Mouse (Mus musculus): ENCODE data around the gene Tm7sf3. TPM values are rescaled to one million over a fixed set of nuclear protein-coding genes. Genes with fewer than 3 reads are reported as not detected.

The Tm7sf3 gene
- polyA plus RNA-seq, 2 experiments: 29.1 to 47.0 TPM

- Histone ChIP-seq H3K4me3 (replicated peaks; ENCODE audit: low read length) (no peak overlapping the region), H3K4me2 (replicated peaks; ENCODE audit: low read depth, low read length, severe bottlenecking) (no peak overlapping the region), H3K27me3 (ENCODE audit: control insufficient read depth, insufficient read depth, low read length) (no peaks in the 10 kb centered on the region), H3K9ac (ENCODE audit: low read depth, low read length, severe bottlenecking) (no peak overlapping the region), H3K4me1 (ENCODE audit: control insufficient read depth, insufficient read depth, low read length) (no peaks in the 10 kb centered on the region), H3K36me3 (ENCODE audit: control insufficient read depth, insufficient read depth, low read length) (peaks cover 80% of the 10 kb centered on the region), H3K9me3 (ENCODE audit: control insufficient read depth, low read length) (no peaks in the 10 kb centered on the region), H3K27ac (replicated peaks; ENCODE audit: low read depth, low read length) (no peak overlapping the region)
- DNase-seq (ENCODE audit: low spot score): no peak
- no peak for ATAC-seq (ENCODE audit: low FRiP score, low read depth)
- 85% methylated on average over 5 of the region's 5 CpGs for WGBS
- TF ChIP-seq POLR2A (IDR thresholded peaks at IDR 0.05; ENCODE audit: borderline replicate concordance, extremely low read depth, insufficient read depth, insufficient read length): no peak
Observed at GRCm38 (mm10) chr6:146613907-146614306, 28.7 kb downstream of the Tm7sf3 start.

- Histone ChIP-seq H3K27ac (replicated peaks; ENCODE audit: low read depth, low read length) (no peak overlapping the region), H3K4me2 (replicated peaks; ENCODE audit: low read depth, low read length, severe bottlenecking) (no peak overlapping the region), H3K9ac (ENCODE audit: low read depth, low read length, severe bottlenecking) (no peak overlapping the region), H3K9me3 (ENCODE audit: control insufficient read depth, low read length) (no peaks in the 10 kb centered on the region), H3K27me3 (ENCODE audit: control insufficient read depth, insufficient read depth, low read length) (no peaks in the 10 kb centered on the region), H3K4me1 (ENCODE audit: control insufficient read depth, insufficient read depth, low read length) (no peaks in the 10 kb centered on the region), H3K36me3 (ENCODE audit: control insufficient read depth, insufficient read depth, low read length) (peaks cover 72% of the 10 kb centered on the region), H3K4me3 (replicated peaks; ENCODE audit: low read length) (no peak overlapping the region)
- DNase-seq (ENCODE audit: low spot score) (no peak), ATAC-seq (ENCODE audit: low FRiP score, low read depth) (no peak)
- no peak for TF ChIP-seq POLR2A (IDR thresholded peaks at IDR 0.05; ENCODE audit: borderline replicate concordance, extremely low read depth, insufficient read depth, insufficient read length)
- WGBS: 85% methylated on average over 5 of the region's 5 CpGs
Observed at GRCm38 (mm10) chr6:146612736-146613135, 29.9 kb downstream of the Tm7sf3 start.

- Histone ChIP-seq H3K27me3 (ENCODE audit: control insufficient read depth, insufficient read depth, low read length) (no peaks in the 10 kb centered on the region), H3K36me3 (ENCODE audit: control insufficient read depth, insufficient read depth, low read length) (peaks cover 71% of the 10 kb centered on the region), H3K4me2 (replicated peaks; ENCODE audit: low read depth, low read length, severe bottlenecking) (no peak overlapping the region), H3K9me3 (ENCODE audit: control insufficient read depth, low read length) (no peaks in the 10 kb centered on the region), H3K9ac (ENCODE audit: low read depth, low read length, severe bottlenecking) (no peak overlapping the region), H3K4me1 (ENCODE audit: control insufficient read depth, insufficient read depth, low read length) (no peaks in the 10 kb centered on the region), H3K4me3 (replicated peaks; ENCODE audit: low read length) (no peak overlapping the region), H3K27ac (replicated peaks; ENCODE audit: low read depth, low read length) (no peak overlapping the region)
- 91% methylated on average over 7 of the region's 7 CpGs for WGBS
- DNase-seq (ENCODE audit: low spot score) (no peak), ATAC-seq (ENCODE audit: low FRiP score, low read depth) (no peak)
- no peak for TF ChIP-seq POLR2A (IDR thresholded peaks at IDR 0.05; ENCODE audit: borderline replicate concordance, extremely low read depth, insufficient read depth, insufficient read length)
Observed at GRCm38 (mm10) chr6:146611897-146612296, 30.7 kb downstream of the Tm7sf3 start.

GRCm38 (mm10) chr6:146611385-146611784 is 31.2 kb downstream of the Tm7sf3 start:
- no peaks in the 10 kb centered on the region for H3K4me1 ChIP-seq (ENCODE audit: control insufficient read depth, insufficient read depth, low read length)
- H3K27ac ChIP-seq (replicated peaks; ENCODE audit: low read depth, low read length): no peak overlapping the region
- H3K4me2 ChIP-seq (replicated peaks; ENCODE audit: low read depth, low read length, severe bottlenecking): no peak overlapping the region
- 96% methylated on average over 6 of the region's 6 CpGs for WGBS
- no peak for TF ChIP-seq POLR2A (IDR thresholded peaks at IDR 0.05; ENCODE audit: borderline replicate concordance, extremely low read depth, insufficient read depth, insufficient read length)
- no peak for DNase-seq (ENCODE audit: low spot score)
- ATAC-seq (ENCODE audit: low FRiP score, low read depth): no peak
- no peaks in the 10 kb centered on the region for H3K27me3 ChIP-seq (ENCODE audit: control insufficient read depth, insufficient read depth, low read length)
- H3K9ac ChIP-seq (ENCODE audit: low read depth, low read length, severe bottlenecking): no peak overlapping the region
- H3K36me3 ChIP-seq (ENCODE audit: control insufficient read depth, insufficient read depth, low read length): peaks cover 71% of the 10 kb centered on the region
- no peaks in the 10 kb centered on the region for H3K9me3 ChIP-seq (ENCODE audit: control insufficient read depth, low read length)
- no peak overlapping the region for H3K4me3 ChIP-seq (replicated peaks; ENCODE audit: low read length)

GRCm38 (mm10) chr6:146603651-146604050 is 39.0 kb downstream of the Tm7sf3 start:
- Histone ChIP-seq H3K4me2 (replicated peaks; ENCODE audit: low read depth, low read length, severe bottlenecking) (no peak overlapping the region), H3K36me3 (ENCODE audit: control insufficient read depth, insufficient read depth, low read length) (peaks cover 77% of the 10 kb centered on the region), H3K4me3 (replicated peaks; ENCODE audit: low read length) (no peak overlapping the region), H3K27ac (replicated peaks; ENCODE audit: low read depth, low read length) (no peak overlapping the region), H3K4me1 (ENCODE audit: control insufficient read depth, insufficient read depth, low read length) (no peaks in the 10 kb centered on the region), H3K27me3 (ENCODE audit: control insufficient read depth, insufficient read depth, low read length) (no peaks in the 10 kb centered on the region), H3K9me3 (ENCODE audit: control insufficient read depth, low read length) (no peaks in the 10 kb centered on the region), H3K9ac (ENCODE audit: low read depth, low read length, severe bottlenecking) (no peak overlapping the region)
- ATAC-seq (ENCODE audit: low FRiP score, low read depth): no peak
- WGBS: 84% methylated on average over 10 of the region's 10 CpGs
- DNase-seq (ENCODE audit: low spot score): no peak
- TF ChIP-seq POLR2A (IDR thresholded peaks at IDR 0.05; ENCODE audit: borderline replicate concordance, extremely low read depth, insufficient read depth, insufficient read length): no peak

GRCm38 (mm10) chr6:146602601-146603000 is 40.0 kb downstream of the Tm7sf3 start:
- 81% methylated on average over 4 of the region's 4 CpGs for WGBS
- ATAC-seq (ENCODE audit: low FRiP score, low read depth) (no peak), DNase-seq (ENCODE audit: low spot score) (no peak)
- Histone ChIP-seq H3K27me3 (ENCODE audit: control insufficient read depth, insufficient read depth, low read length) (no peaks in the 10 kb centered on the region), H3K4me1 (ENCODE audit: control insufficient read depth, insufficient read depth, low read length) (no peaks in the 10 kb centered on the region), H3K9me3 (ENCODE audit: control insufficient read depth, low read length) (no peaks in the 10 kb centered on the region), H3K27ac (replicated peaks; ENCODE audit: low read depth, low read length) (no peak overlapping the region), H3K36me3 (ENCODE audit: control insufficient read depth, insufficient read depth, low read length) (peaks cover 76% of the 10 kb centered on the region), H3K4me2 (replicated peaks; ENCODE audit: low read depth, low read length, severe bottlenecking) (no peak overlapping the region), H3K9ac (ENCODE audit: low read depth, low read length, severe bottlenecking) (no peak overlapping the region), H3K4me3 (replicated peaks; ENCODE audit: low read length) (no peak overlapping the region)
- TF ChIP-seq POLR2A (IDR thresholded peaks at IDR 0.05; ENCODE audit: borderline replicate concordance, extremely low read depth, insufficient read depth, insufficient read length): no peak
